In the genomic region with DNA sequence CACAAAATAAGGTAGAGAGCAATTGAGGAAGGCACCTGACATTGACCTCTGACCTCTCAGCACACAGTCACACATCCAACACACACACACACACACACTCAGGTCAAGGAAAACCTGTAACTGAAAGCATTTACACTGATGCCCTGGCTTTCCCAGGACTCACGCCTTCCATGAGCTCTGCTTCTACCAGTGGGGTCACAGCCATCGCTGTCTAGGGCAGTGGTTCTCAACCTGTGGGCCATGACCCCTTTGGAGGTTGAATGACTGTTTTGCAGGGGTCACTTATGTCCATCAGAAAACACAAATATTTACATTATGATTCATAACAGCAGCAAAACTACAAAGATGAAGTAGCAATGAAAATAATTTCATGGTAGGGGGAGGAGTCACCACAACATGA, we compare ENCODE assay signal across 25 mouse cellular contexts.
DNase-seq lines count a peak whose midpoint lies in the region; ATAC-seq and TF ChIP-seq lines count a peak whose summit lies in the region.
"Had no signal": no experiment of that assay in that cellular context is flagged by ENCODE, and none has a peak within 500 bp of the region (broad histone marks: within the 10 kb centered on the region; RNA-seq: fewer than 3 reads in every experiment).

No protein-coding gene starts in this region.

- no peaks in the 10 kb centered on the region for H3K36me3 ChIP-seq in heart, embryonic 14.5 days (ENCODE audit: control insufficient read depth, insufficient read depth, low read length)
- no peaks in the 10 kb centered on the region for H3K36me3 ChIP-seq in hindbrain, embryonic 13.5 days
- no peaks in the 10 kb centered on the region for H3K36me3 ChIP-seq in hindbrain, embryonic 12.5 days
- H3K36me3 ChIP-seq in midbrain, embryonic 11.5 days (ENCODE audit: control insufficient read depth, insufficient read depth, low read length) = no peaks in the 10 kb centered on the region
- H3K36me3 ChIP-seq in midbrain, embryonic 16.5 days (ENCODE audit: control insufficient read depth, insufficient read depth, low read length) = no peaks in the 10 kb centered on the region
- no peaks in the 10 kb centered on the region for H3K36me3 ChIP-seq in stomach, postnatal 0 days (ENCODE audit: control insufficient read depth, insufficient read depth, low read length)
- H3K36me3 ChIP-seq: embryonic facial prominence, embryonic 10.5 days; embryonic facial prominence, embryonic 12.5 days; forebrain, embryonic 15.5 days; G1E had no signal

- no peak overlapping the region for H3K4me3 ChIP-seq in heart, embryonic 14.5 days (ENCODE audit: control insufficient read depth in 1 of 2, insufficient read depth in 1 of 2, low read depth in 1 of 2, low read length in 2 of 2)
- H3K4me3 ChIP-seq in hindbrain, embryonic 13.5 days = no peak overlapping the region
- no peak overlapping the region for H3K4me3 ChIP-seq in hindbrain, embryonic 12.5 days
- H3K4me3 ChIP-seq in midbrain, embryonic 11.5 days (ENCODE audit: low read depth, low read length) = no peak overlapping the region
- no peak overlapping the region for H3K4me3 ChIP-seq in midbrain, embryonic 16.5 days (ENCODE audit: low read depth, low read length)
- no peak overlapping the region for H3K4me3 ChIP-seq in stomach, postnatal 0 days (ENCODE audit: low read depth, low read length)
- H3K4me3 ChIP-seq: embryonic facial prominence, embryonic 10.5 days; embryonic facial prominence, embryonic 12.5 days; forebrain, embryonic 13.5 days; forebrain, embryonic 15.5 days had no signal

- peaks cover 10 to 14% of the 10 kb centered on the region in 2 experiments; a peak in 3 of 4 replicates for H3K4me1 ChIP-seq in heart, embryonic 14.5 days (ENCODE audit: control insufficient read depth in 2 of 2, insufficient read depth in 2 of 2, low read length in 2 of 2)
- no peaks in the 10 kb centered on the region for H3K4me1 ChIP-seq in hindbrain, embryonic 13.5 days (replicated peaks)
- H3K4me1 ChIP-seq in hindbrain, embryonic 12.5 days = no peaks in the 10 kb centered on the region
- H3K4me1 ChIP-seq in midbrain, embryonic 11.5 days (ENCODE audit: control insufficient read depth, insufficient read depth, low read length) = no peaks in the 10 kb centered on the region
- peaks cover 2% of the 10 kb centered on the region; the same call in 1 of the 2 replicates for H3K4me1 ChIP-seq in midbrain, embryonic 16.5 days (ENCODE audit: control insufficient read depth, insufficient read depth, low read length)
- H3K4me1 ChIP-seq in stomach, postnatal 0 days (replicated peaks; ENCODE audit: control insufficient read depth, insufficient read depth) = no peaks in the 10 kb centered on the region
- H3K4me1 ChIP-seq: embryonic facial prominence, embryonic 10.5 days; embryonic facial prominence, embryonic 12.5 days; forebrain, embryonic 13.5 days; forebrain, embryonic 15.5 days had no signal

- H3K27me3 ChIP-seq in heart, embryonic 14.5 days (ENCODE audit: control insufficient read depth, insufficient read depth, low read length) = no peaks in the 10 kb centered on the region
- no peaks in the 10 kb centered on the region for H3K27me3 ChIP-seq in hindbrain, embryonic 13.5 days
- no peaks in the 10 kb centered on the region for H3K27me3 ChIP-seq in hindbrain, embryonic 12.5 days
- H3K27me3 ChIP-seq in midbrain, embryonic 11.5 days (ENCODE audit: control insufficient read depth, insufficient read depth, low read length) = no peaks in the 10 kb centered on the region
- H3K27me3 ChIP-seq in midbrain, embryonic 16.5 days (ENCODE audit: control insufficient read depth, insufficient read depth, low read depth, low read length) = no peaks in the 10 kb centered on the region
- no peaks in the 10 kb centered on the region for H3K27me3 ChIP-seq in stomach, postnatal 0 days (ENCODE audit: control insufficient read depth, insufficient read depth, low read length)
- H3K27me3 ChIP-seq: embryonic facial prominence, embryonic 12.5 days; forebrain, embryonic 13.5 days; forebrain, embryonic 15.5 days; Patski had no signal

- no peak overlapping the region for H3K27ac ChIP-seq in heart, embryonic 14.5 days (replicated peaks in 1 of 2; ENCODE audit: control insufficient read depth in 1 of 2, insufficient read depth in 1 of 2, low read depth in 2 of 2, low read length in 2 of 2)
- no peak overlapping the region for H3K27ac ChIP-seq in hindbrain, embryonic 13.5 days
- no peak overlapping the region for H3K27ac ChIP-seq in hindbrain, embryonic 12.5 days
- H3K27ac ChIP-seq in midbrain, embryonic 11.5 days (ENCODE audit: low read depth, low read length) = no peak overlapping the region
- no peak overlapping the region for H3K27ac ChIP-seq in midbrain, embryonic 16.5 days (ENCODE audit: low read length)
- H3K27ac ChIP-seq in stomach, postnatal 0 days (replicated peaks) = no peak overlapping the region
- H3K27ac ChIP-seq: embryonic facial prominence, embryonic 10.5 days; embryonic facial prominence, embryonic 12.5 days; forebrain, embryonic 13.5 days; forebrain, embryonic 15.5 days had no signal

- intact Hi-C loops in heart, postnatal 14 days (cut with DNase I) = loop anchor here (10.0 kb wide), 1 partner anchor 145 kb away; no protein-coding TSS in a partner anchor

- TF ChIP-seq CTCF in stomach, postnatal 0 days (IDR thresholded peaks at IDR 0.05; ENCODE audit: low read depth) = no peak

- DNase-seq in heart, postnatal 14 days = no peak
- DNase-seq in midbrain, embryonic 11.5 days (ENCODE audit: low spot score, missing footprints) = peak; percentile 77
- no peak for DNase-seq in stomach, postnatal 0 days (ENCODE audit: low spot score)
- no peak for DNase-seq in cerebellum, postnatal 14 days
- DNase-seq: adrenal gland, adult 8-10 months; adrenal gland, postnatal 14 days; adrenal gland, postnatal 36 days; cerebellum, adult 11-12 months; cerebellum, adult 2 months; cerebellum, adult 9-10 months; cerebellum, postnatal 10 days; cerebellum, postnatal 36 days; embryo, embryonic 11 days; forebrain, postnatal 0 days had no signal

- TF ChIP-seq EP300 in stomach, postnatal 0 days (optimal IDR thresholded peaks at IDR 0.05) = no peak

- H3K4me2 ChIP-seq in heart, embryonic 14.5 days (ENCODE audit: low read length) = no peak overlapping the region
- no peak overlapping the region for H3K4me2 ChIP-seq in hindbrain, embryonic 13.5 days
- no peak overlapping the region for H3K4me2 ChIP-seq in hindbrain, embryonic 12.5 days (replicated peaks)
- no peak overlapping the region for H3K4me2 ChIP-seq in midbrain, embryonic 11.5 days
- H3K4me2 ChIP-seq in midbrain, embryonic 16.5 days (ENCODE audit: low read length) = no peak overlapping the region
- no peak overlapping the region for H3K4me2 ChIP-seq in stomach, postnatal 0 days (replicated peaks; ENCODE audit: low read depth)
- H3K4me2 ChIP-seq: embryonic facial prominence, embryonic 12.5 days; forebrain, embryonic 13.5 days; forebrain, embryonic 15.5 days had no signal

- WGBS in heart, embryonic 14.5 days = 87% methylated on average over 2 of the region's 2 CpGs
- WGBS in hindbrain, embryonic 13.5 days = 87% methylated on average over 2 of the region's 2 CpGs
- WGBS in hindbrain, embryonic 12.5 days = 90% methylated on average over 2 of the region's 2 CpGs
- 87% methylated on average over 2 of the region's 2 CpGs for WGBS in midbrain, embryonic 11.5 days
- 86% methylated on average over 2 of the region's 2 CpGs for whole genome bisulfite sequencing in midbrain, embryonic 16.5 days
- WGBS in stomach, postnatal 0 days = 87% methylated on average over 2 of the region's 2 CpGs

- H3K9me3 ChIP-seq in heart, embryonic 14.5 days (ENCODE audit: control insufficient read depth, low read length) = no peaks in the 10 kb centered on the region
- no peaks in the 10 kb centered on the region for H3K9me3 ChIP-seq in hindbrain, embryonic 13.5 days
- H3K9me3 ChIP-seq in hindbrain, embryonic 12.5 days (replicated peaks) = no peaks in the 10 kb centered on the region
- no peaks in the 10 kb centered on the region for H3K9me3 ChIP-seq in midbrain, embryonic 11.5 days (ENCODE audit: control insufficient read depth, low read length)
- no peaks in the 10 kb centered on the region for H3K9me3 ChIP-seq in midbrain, embryonic 16.5 days (replicated peaks; ENCODE audit: control insufficient read depth, low read length, poor library complexity, severe bottlenecking)
- no peaks in the 10 kb centered on the region for H3K9me3 ChIP-seq in stomach, postnatal 0 days (ENCODE audit: control insufficient read depth, low read length)
- H3K9me3 ChIP-seq: embryonic facial prominence, embryonic 10.5 days; embryonic facial prominence, embryonic 12.5 days; forebrain, embryonic 13.5 days; forebrain, embryonic 15.5 days; G1E had no signal

- H3K9ac ChIP-seq in heart, embryonic 14.5 days (ENCODE audit: low read length) = no peak overlapping the region
- H3K9ac ChIP-seq in hindbrain, embryonic 13.5 days = no peak overlapping the region
- H3K9ac ChIP-seq in hindbrain, embryonic 12.5 days = no peak overlapping the region
- H3K9ac ChIP-seq in midbrain, embryonic 11.5 days (ENCODE audit: low read length) = no peak overlapping the region
- no peak overlapping the region for H3K9ac ChIP-seq in midbrain, embryonic 16.5 days (ENCODE audit: low read depth, low read length)
- no peak overlapping the region for H3K9ac ChIP-seq in stomach, postnatal 0 days (ENCODE audit: low read length)
- H3K9ac ChIP-seq: embryonic facial prominence, embryonic 12.5 days; forebrain, embryonic 13.5 days; forebrain, embryonic 15.5 days; forebrain, postnatal 0 days had no signal

- peak; percentile 40; the same call in 1 of the 2 replicates for ATAC-seq in heart, embryonic 14.5 days (ENCODE audit: insufficient number of reproducible peaks, insufficient read depth, low FRiP score, low read depth)
- 0 out of 2 replicates have a peak, but pooled peaks have one; percentile 57 for ATAC-seq in hindbrain, embryonic 13.5 days (ENCODE audit: low FRiP score)
- no peak for ATAC-seq in hindbrain, embryonic 12.5 days (ENCODE audit: low FRiP score)
- ATAC-seq in midbrain, embryonic 11.5 days (ENCODE audit: low FRiP score) = no peak
- no peak for ATAC-seq in midbrain, embryonic 16.5 days
- peak; percentile 38; the same call in 1 of the 2 replicates for ATAC-seq in stomach, postnatal 0 days (ENCODE audit: low FRiP score, low TSS enrichment)
- ATAC-seq: activated CD4-positive, CD25-positive, alpha-beta regulatory T cell, adult 4 months; forebrain, embryonic 13.5 days; forebrain, embryonic 15.5 days; forebrain, postnatal 0 days; Patski had no signal

Comparison
In these comparisons a context has a peak if more than half of its experiments do, and no peak if none do; other contexts are left out.
1. ATAC-seq: peak in heart, embryonic 14.5 days (single experiment), hindbrain, embryonic 13.5 days (single experiment) and stomach, postnatal 0 days (single experiment); none in hindbrain, embryonic 12.5 days (single experiment), midbrain, embryonic 11.5 days (single experiment) and midbrain, embryonic 16.5 days (single experiment).